Mouse (Mus musculus) urinary bladder, postnatal 14 days (tissue): ENCODE results near the gene Casp14.
"Not testable (repeated sequence)": the region's sequence is repeated elsewhere in the genome, so short reads cannot be mapped to it uniquely, and the experiment has no call there.

ENCODE experiments used
- DNase-seq: peaks from one replicate; pipeline ENCODE4 v3.0.0; 2021; ENCODE audit warnings: low spot score

Gene Casp14

DNA sequence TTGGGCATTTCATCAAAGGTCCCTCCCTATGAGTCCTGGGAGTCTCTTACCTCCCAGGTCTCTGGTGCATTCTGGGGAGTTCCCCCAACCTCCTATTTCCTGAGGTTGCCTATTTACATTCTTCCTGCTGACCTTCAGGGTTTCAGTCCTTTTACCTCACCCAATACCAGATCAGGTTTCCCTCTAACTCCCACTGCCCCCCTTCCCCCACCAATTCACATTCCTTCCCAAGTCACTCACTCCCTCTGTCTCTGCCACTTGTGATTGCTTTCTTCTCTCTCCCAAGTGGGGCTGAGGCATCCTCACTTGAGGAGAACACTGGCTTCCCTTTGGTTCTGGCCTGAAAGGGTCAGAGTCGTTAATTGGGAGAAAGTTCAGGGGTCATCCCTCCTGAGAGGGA, 48.0 kb downstream of the Casp14 start:
- not testable (repeated sequence) for DNase-seq

DNA sequence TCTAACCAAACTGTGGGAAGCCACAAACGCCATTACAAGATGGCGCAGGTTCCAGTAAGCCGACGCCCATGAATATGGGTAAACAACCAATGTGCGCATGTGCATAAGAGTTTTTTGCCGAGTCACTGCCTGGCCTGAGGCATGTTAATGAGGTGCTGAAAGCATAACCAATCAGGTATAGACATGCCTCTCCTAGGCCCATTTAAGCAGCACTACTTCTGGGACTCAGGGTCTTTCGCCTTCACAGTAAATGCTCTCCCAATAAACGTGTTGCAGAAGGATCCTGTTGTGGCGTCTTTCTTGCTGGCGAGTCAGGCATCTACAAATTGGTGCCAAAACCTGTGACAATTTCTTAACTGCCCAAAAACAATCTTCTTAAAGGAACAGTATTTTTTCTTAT, 51.4 kb downstream of the Casp14 start:
- DNase-seq, result not testable (repeated sequence)

GRCm38 (mm10) chr10:78664546-78664945, 53.5 kb downstream of the Casp14 start:
- DNase-seq, result no peak
